Mouse (Mus musculus) gastrocnemius, postnatal 25 days (tissue): ENCODE measurements around the gene Tekt1. TPM values are rescaled to one million over a fixed set of nuclear protein-coding genes. Genes with fewer than 3 reads are reported as not detected.
A peak's percentile ranks its signal among the peaks of the same experiment; 100 is the strongest.

Experiments used
- DNase-seq: peaks from one replicate; pipeline ENCODE4 v3.0.0; 2022
- microRNA-seq, 2 experiments: library from miRNA; unstranded; fragments of <30 nt; microRNA quantifications; one replicate each; pipeline ENCODE4 v1.2.0; 2021; ENCODE audit warnings: borderline replicate concordance in 2 of 2
- total RNA-seq, 2 experiments: library from RNA; stranded (reverse); gene quantifications; 1 replicate in 1 of 2; 2 replicates in 1 of 2; pipeline ENCODE4 v1.2.3; 2021

Gene Tekt1
- total RNA-seq, 2 experiments from 2014 or later: 0.64 to 0.70 TPM

DNA sequence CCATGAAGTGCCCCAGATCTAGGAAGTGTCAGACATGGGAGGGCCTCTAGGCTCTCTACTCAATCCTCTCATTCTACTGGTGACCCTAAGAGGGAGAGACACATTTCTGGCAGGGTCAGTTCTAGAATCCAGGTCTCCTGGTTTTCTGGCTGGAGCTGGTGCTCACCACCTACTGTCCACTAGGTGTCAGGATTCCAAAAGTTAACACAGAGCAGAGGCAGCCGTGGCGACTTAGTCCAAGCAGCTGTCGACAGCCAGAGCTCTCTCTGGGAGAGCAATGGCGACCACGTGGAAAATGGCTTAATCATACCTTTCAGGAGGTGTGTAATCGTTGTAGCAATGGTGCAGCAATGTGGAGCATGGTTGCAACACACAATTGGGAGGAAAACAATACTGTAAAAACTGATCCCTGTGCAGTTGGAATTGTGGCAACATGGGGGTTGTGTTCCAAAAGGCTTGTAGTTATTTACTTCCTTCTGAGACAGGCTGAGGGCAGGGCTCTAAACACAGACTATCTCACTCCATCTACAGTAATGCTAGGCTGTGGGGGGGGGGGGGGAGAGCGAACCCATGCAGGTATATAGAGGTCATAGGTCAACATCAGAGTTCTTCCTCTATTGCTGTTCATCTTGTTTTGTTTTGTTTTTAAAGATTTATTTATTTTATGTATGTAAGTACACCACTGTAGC is 19.5 kb downstream of the Tekt1 start:
- DNase-seq: peak; percentile 51

DNA sequence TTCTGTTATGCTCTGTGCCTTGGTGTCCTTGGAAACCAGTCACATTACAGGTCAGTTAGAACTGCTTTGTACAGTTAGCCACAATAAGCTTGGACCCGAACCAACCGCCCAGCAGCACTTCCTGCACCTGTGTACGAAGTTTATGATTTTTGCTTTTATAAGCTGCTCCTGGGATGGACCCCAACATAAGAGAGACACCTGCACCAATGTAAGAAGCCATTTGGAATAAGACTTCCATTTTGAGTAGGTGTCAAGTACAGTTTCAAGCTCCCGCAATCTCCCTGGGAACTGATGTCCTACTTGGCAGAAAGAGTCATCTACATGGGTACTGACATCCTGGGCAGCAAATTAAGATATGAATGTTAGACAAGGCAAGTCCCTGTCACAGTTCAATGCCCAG is 22.5 kb downstream of the Tekt1 start:
- no peak for DNase-seq

DNA sequence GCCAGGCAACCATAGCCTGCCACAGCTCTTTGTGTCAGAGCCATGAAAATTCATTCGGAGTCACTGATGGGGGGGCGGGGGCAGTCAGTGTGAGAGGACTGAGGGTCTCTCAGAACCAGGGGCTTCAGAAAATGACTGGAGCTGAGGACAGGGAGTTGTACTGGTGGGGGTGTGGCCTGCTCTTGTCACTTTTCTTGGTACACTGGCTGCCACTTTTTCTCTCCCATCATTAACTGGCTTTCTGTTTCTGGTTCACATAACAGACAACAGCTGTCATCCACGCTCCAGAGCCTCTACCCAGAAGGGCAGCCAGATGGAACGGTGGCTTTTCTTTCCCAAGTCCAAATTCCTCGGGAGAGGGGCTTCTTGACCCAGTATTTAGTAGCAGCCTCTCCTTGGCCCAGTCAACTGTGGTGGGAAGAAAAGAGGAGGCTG is 23.8 kb downstream of the Tekt1 start:
- DNase-seq: no peak

DNA sequence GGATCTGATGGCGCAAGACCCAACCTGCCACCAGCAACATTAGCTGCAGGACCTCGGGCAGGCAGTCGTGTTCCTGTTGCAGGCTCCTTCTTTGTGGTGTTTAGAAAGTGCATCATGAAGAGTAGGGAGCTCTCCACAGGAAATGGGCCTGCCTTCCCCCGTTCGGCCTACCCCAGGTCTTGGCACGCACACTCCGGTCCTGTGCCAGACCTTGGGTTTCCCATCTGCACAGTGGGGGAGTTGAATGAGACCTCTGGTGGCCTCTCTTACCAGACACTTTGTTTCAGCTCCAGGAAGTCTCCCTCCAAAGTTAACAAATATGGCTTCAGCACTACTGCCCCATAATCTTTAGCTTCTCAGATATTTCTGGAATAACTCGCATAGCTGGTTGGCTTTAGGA is 25.5 kb downstream of the Tekt1 start:
- DNase-seq: no peak

DNA sequence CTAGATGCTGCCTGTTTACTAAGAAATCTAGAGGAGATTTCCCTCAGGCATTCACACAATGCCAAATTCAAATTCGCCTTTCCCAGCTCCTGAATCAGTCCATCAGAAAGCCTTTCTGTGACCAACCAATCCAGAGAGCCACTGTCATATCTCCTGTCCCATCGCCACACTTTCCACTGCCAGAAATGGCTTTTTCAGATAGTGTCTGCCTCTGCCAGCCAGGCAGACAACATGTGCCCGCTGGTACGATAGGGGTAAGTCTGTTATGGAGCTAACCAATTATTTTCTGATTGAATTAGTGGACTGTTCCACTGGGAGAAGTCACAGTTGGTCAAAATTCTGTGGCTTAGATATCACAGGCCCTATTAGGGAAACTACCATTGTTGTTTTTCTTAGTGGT is 27.6 kb downstream of the Tekt1 start:
- DNase-seq: no peak

DNA sequence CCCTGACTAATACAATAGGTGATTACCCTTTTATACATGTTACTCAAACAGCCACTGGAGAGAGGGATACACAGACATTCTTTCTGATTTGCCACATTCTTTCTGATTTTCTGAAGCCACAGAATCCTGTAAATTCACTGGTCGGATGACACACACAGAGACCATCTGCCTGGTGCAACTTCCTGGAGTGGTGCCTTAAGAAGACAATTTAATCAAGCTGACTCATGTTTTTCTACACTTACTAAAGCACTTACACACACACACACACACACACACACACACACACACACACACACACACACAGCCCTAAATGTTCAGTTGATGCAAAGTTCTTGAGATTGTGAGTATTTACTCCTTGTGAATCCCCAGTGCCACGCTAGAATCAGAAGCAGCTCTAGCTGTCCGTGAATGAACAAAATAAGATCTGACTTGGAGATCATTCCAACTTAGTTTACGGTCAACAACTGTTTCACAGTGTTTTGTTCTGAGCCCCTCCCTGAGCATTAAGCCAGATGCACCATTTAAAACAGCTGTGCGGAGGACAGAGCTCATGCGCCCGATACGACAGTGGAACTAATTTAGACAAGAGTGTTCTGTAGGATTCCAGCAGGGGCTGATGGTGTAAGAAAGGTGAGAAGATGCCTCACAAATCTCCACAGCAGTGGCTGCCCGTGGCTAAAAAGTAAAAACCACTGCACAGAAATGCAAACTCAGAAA is 29.1 kb downstream of the Tekt1 start:
- no peak for DNase-seq

DNA sequence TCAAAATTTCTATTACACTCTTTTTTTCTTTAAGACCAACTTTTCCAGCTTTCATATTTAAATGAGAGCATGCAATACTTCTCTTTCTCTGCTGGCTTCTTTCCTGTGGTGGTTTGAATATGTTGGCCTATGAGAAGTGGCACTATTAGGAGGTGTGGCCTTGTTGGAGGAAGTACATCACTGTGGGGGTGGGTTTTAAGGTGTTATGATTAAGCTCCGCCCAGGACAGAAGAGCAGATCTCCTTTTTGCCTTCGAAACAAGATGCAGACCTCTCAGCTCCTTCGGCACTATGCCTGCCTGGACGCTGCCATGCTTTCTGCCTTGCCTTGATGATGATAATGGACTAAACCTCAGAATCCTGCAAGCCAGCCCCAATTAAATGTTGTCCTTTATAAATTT is 36.5 kb downstream of the Tekt1 start:
- DNase-seq: no peak

DNA sequence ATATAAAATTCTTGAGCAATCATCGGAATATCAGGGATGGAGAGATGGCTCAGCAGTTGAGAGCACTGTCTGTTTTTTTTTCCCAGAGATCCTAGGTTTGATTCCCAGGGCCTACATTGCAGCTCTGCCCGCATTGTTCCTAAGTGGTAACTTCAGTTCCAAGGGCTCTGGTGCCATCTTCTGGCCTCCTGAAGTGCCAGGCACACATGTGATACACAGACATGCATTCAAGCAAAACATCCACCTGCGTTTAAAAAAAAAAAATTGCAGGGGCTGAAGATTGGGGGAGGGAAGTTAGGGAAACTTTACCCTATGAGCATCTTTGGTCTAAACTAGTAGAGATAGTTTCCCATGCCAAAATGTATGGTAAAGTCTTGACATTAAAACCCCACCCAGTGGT is 37.8 kb downstream of the Tekt1 start:
- DNase-seq: no peak

DNA sequence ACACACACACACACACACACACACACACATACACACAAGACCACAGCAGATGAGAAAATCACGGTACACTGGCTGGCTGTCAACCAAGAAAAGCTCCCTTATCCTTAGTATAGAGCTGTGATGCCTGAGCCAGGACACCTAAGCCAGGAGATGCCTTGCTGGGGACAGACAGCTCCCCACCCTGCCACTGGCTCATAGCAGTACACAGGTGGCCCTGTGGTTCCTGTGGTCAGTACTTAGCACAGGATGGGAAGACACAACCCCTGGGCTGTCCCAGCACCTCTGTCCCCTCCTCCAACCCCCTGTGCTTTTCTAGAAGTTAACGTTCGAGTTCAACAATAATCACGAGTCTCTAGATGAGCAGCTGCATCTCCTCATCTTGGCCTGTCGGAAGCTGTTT is 44.2 kb downstream of the Tekt1 start:
- DNase-seq: no peak

DNA sequence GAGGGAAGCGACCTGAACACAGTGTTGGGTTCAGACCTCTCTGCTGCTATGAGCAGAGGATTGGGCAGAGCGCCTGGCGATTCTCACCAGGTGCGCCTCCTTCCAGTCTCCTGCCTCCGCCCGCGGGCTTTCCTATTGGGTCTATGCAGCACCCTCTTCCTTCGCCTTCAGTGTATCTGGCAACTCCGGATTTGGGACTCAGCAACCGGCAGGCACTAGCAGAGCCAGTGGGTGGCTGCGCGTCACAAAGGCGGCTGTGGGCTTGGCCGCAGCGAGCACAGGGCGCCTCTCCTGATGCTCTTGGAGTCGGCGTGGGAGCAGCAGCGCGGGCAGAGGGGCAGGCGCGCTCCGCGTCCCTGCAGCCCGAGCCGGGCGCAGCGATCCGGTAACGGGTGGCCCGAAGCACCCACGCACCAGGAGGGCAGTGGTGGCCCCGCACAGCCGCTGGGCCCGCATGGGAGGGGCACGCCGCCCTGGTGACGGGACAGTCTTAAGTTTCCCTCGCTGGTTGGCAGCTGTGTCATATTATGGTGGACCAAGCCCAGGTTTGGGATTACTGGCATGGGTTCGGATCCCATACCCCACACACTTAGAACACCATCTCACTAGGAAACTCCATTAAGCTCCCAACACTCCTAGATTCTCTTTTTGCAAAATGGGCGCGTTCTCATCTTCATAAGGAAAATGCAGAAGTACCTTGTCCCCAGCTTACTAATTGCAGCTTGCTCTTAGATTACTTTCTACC is 47.9 kb downstream of the Tekt1 start, which contains the start of gene Fbxo39:
TSS of gene Fbxo39 (plus strand) at position 294 of the 745 bp plus-strand sequence.
- DNase-seq: no peak

DNA sequence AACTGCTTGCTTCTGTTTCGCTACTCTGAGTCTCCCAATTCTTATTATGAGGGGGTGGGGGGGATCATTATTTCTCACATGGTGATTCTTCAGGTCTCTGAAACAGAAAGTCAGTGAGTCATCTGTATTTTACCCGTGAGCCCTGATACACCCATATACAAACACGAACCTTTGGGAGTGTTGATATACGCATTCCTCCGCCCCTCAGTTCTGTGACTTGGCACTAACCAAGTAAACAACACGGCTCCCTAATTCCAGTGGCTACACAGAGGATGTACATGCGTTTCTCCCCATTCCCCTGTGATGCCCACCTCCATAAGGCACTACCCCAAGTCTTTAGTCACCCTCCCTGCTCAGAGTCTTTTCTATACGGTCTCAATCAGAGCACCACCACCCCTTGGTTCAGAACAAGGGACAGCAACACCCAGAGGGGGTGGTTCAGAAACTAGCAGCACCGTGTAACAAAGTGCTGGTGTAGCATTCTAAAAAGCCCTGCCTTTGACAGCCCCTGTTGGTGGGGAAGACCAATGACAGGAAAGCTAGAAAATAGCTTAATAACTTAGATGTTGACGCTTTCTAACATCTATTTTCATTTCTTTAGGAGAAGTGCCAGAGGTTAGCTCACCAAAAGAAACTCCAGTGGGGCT is 50.8 kb downstream of the Tekt1 start:
- no peak for DNase-seq

DNA sequence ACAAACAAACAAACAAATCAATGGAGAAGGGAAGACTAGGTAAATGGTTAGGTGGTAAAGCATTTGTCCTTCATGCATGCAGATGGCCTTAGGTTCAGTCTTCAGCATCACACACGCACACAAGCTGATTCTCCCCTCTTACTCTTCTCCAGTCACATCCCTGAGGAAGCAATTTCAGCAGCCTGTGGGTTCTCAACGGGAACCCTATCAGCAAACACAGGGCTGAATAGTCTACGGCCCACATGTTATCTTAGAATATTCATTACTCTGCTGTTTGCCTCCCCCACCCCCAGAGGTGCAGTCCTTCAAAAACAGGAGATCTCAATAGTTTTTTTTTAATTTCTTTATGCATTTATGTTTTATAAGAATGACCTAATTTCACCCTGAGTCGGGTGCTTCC is 51.8 kb downstream of the Tekt1 start:
- no peak for DNase-seq

DNA sequence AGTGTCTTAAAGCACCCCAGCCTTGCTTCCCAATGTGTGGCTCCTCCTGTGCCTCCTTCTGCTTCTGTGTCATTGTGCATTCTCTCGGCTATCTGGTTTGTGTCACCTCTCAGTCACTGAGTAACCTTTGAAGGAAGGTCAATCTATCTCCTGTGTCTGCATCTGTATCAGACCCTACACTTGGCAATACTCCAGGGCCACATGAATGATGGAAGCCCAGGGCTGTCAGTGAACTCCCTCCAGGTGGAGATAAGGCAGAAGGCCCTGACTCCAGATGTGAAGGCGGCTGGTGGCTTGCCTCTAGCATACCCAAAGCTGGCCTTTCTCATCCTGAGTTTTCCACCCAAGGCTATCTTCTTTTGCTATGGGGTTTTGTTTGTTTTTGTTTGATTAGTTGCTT is 53.3 kb downstream of the Tekt1 start:
- DNase-seq: no peak

DNA sequence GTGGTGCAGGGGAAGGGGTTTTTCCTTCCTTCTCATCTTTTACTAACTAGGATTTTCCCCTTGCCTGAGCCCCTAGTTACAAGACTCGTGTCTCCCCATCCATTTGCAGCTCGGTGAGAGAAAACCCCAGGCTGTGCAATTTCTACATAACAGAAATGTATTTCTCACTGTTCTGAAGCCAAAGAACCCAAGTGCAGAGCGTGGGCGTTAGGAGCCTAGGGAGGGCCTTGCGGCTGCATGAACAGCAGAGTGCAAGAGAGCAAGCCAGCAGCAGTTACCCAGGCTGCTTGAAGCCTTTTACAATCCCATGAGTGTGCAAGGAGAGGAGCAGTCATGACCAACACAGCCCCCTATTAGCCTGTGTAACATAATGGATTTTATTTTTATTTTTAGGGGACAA is 54.8 kb downstream of the Tekt1 start:
- no peak for DNase-seq

DNA sequence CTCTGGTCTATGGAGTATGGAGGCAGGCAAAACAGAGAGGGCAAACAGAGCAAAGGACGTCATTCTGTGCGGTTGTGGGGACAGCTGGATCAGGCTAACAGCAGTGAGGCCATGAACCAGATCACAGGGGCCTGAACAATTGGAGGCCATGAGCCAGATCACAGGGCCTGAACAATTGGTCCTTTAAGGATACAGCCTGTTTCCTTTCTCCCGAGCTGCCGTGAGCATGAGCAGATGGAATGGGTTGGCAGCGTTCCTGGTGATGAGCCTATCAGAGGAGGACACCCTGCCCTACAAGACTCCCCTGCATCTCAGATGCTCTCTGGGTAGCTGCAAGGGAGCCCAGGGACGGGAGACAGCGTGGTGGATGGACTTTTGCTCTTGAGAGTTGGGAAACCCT is 60.0 kb downstream of the Tekt1 start:
- peak; percentile 65 for DNase-seq

DNA sequence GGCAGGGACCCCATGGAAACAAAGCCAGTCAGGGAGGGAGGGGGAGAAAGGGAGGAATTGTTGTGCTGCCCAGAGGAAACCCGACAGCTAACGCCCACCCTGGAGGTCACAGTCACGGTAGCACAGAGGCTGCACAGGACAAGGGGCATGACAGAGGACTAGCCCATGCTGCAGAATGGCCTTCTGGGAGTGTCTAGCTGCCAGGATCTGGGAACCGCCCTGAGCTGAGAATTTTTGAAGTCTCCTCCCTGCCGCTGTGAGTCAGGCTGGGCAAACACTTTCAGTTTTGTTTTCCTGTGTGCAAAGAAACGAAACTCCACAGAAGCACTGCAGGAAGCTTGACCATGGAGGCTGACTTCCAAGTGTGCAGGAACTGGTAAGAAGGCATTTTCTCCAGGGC is 60.9 kb downstream of the Tekt1 start, which contains the start of gene Xaf1:
TSS of gene Xaf1 (plus strand) at position 296 of the 400 bp plus-strand sequence.
- peak; percentile 76 for DNase-seq

Small RNAs within 50 kb of the gene (microRNA-seq; reads per million reads assigned to microRNA genes)
- 0 reads per million in 2 experiments for gene Mir6338

Other genes with a start within 250 kb of the Tekt1 start
- 1 to 10 TPM; 1.8 to 2.6 TPM for gene Pitpnm3, start 226.7 kb downstream of the Tekt1 start, total RNA-seq
- under 1 TPM; 0.08 to 0.10 TPM for gene Gm43951, start 155.6 kb downstream of the Tekt1 start, total RNA-seq
- gene 4933427D14Rik, start 155.0 kb downstream of the Tekt1 start, total RNA-seq: 1 to 10 TPM; 1.9 to 3.0 TPM
- gene Txndc17, start 154.9 kb downstream of the Tekt1 start, total RNA-seq: 10 to 100 TPM; 27.9 to 28.1 TPM
- gene Med31, start 146.8 kb downstream of the Tekt1 start, total RNA-seq: 1 to 10 TPM; 5.8 to 7.4 TPM
- under 1 TPM in 1 of 2 experiments, not detected in 1; 0.19 TPM for gene Slc13a5, start 95.2 kb downstream of the Tekt1 start, total RNA-seq
- gene Xaf1, start 60.8 kb downstream of the Tekt1 start, total RNA-seq: 1 to 10 TPM; 4.6 TPM
- gene Fbxo39, start 48.0 kb downstream of the Tekt1 start, total RNA-seq: not detected
- 100 to 1,000 TPM; 219 to 223 TPM for gene Smtnl2, start 49.3 kb upstream of the Tekt1 start, total RNA-seq
- under 1 TPM; 0.38 TPM for gene Ggt6, start 73.1 kb upstream of the Tekt1 start, total RNA-seq
- 10 to 100 TPM; 52.1 to 56.5 TPM for gene Mybbp1a, start 78.9 kb upstream of the Tekt1 start, total RNA-seq
- 10 to 100 TPM; 12.4 to 16.9 TPM for gene Spns2, start 127.5 kb upstream of the Tekt1 start, total RNA-seq
- under 1 TPM; 0.11 to 0.26 TPM for gene Spns3, start 188.1 kb upstream of the Tekt1 start, total RNA-seq
- 10 to 100 TPM; 74.3 to 77.4 TPM for gene Ube2g1, start 244.8 kb upstream of the Tekt1 start, total RNA-seq